Mouse (Mus musculus): ENCODE results near the gene Nkg7. TPM values are rescaled to one million over a fixed set of nuclear protein-coding genes. Genes with fewer than 3 reads are reported as not detected.

The Nkg7 gene
- polyA plus RNA-seq, 1 experiment from 2014 or later, result 0.23 TPM

- no peaks in the 10 kb centered on the region for H3K27me3 ChIP-seq
- ChIA-PET POLR2A (no interaction called here), CTCF (interaction anchor here (1.0 to 2.5 kb wide), 5 partner anchors 21 to 43 kb away, joined by 3 to 15 read pairs (median 4); partner anchors contain the start of genes Etfb and Gm45233)
- TF ChIP-seq CTCF (IDR thresholded peaks at IDR 0.05), result no peak
- in situ Hi-C loops (cut with MboI; ENCODE audit: low pct_unique_long_range_greater_than_20kb), result loop anchor here (5.0 kb wide), 1 partner anchor 183 kb away; no protein-coding TSS in a partner anchor
- ATAC-seq (peak; percentile 77), DNase-seq (ENCODE audit: low read depth, low spot score) (no peak)
Measured at GRCm38 (mm10) chr7:43465344-43466098, 28.6 kb downstream of the Nkg7 start.

- DNase-seq (ENCODE audit: low read depth, low spot score) (no peak), ATAC-seq (peak; percentile 60)
- H3K27me3 ChIP-seq, result no peaks in the 10 kb centered on the region
- TF ChIP-seq CTCF (IDR thresholded peaks at IDR 0.05), result no peak
- CTCF ChIA-PET, result interaction anchor here (1.0 to 2.5 kb wide), 6 partner anchors 22 to 44 kb away, joined by 3 to 15 read pairs (median 4); partner anchors contain the start of genes Etfb and Gm45233
- POLR2A ChIA-PET, result no interaction called here
- in situ Hi-C loops (cut with MboI; ENCODE audit: low pct_unique_long_range_greater_than_20kb), result loop anchor here (5.0 kb wide), 1 partner anchor 184 kb away; no protein-coding TSS in a partner anchor
Measured at GRCm38 (mm10) chr7:43466099-43466694, 29.3 kb downstream of the Nkg7 start.

DNA sequence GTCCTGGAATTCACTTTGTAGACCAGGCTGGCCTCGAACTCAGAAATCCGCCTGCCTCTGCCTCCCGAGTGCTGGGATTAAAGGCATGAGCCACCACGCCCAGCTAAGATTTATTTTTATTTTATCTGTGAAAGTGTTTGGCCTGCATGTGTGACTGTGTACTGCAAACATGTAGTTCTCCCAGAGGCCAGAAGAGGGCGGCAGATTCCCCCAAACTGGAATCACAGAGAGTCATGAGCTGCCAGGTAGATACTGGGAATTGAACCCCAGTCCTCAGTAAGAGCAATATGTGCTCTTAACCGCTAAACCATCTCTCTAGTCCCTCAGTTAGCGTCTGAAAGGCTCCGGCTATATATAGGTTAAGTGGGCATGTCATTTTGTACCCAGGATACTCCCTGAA, 33.5 kb downstream of the Nkg7 start:
- H3K27me3 ChIP-seq, result no peaks in the 10 kb centered on the region
- in situ Hi-C loops (cut with MboI; ENCODE audit: low pct_unique_long_range_greater_than_20kb), result no loop called here
- ATAC-seq (no peak), DNase-seq (ENCODE audit: low read depth, low spot score) (no peak)
- ChIA-PET POLR2A (no interaction called here), CTCF (interaction anchor here (0.7 to 1.9 kb wide), 9 partner anchors 9 to 165 kb away, joined by 3 to 12 read pairs (median 4); no protein-coding TSS in a partner anchor)
- TF ChIP-seq CTCF (IDR thresholded peaks at IDR 0.05), result no peak

- DNase-seq (ENCODE audit: low read depth, low spot score) (no peak), ATAC-seq (no peak)
- no peaks in the 10 kb centered on the region for H3K27me3 ChIP-seq
- POLR2A ChIA-PET, result no interaction called here
- CTCF ChIA-PET, result no interaction called here
- in situ Hi-C loops (cut with MboI; ENCODE audit: low pct_unique_long_range_greater_than_20kb), result no loop called here
- TF ChIP-seq CTCF (IDR thresholded peaks at IDR 0.05), result no peak
Measured at GRCm38 (mm10) chr7:43475706-43476105, 38.8 kb downstream of the Nkg7 start.

GRCm38 (mm10) chr7:43476376-43476775, 39.5 kb downstream of the Nkg7 start:
- TF ChIP-seq CTCF (IDR thresholded peaks at IDR 0.05), result no peak
- DNase-seq (ENCODE audit: low read depth, low spot score) (no peak), ATAC-seq (no peak)
- ChIA-PET POLR2A (no interaction called here), CTCF (no interaction called here)
- in situ Hi-C loops (cut with MboI; ENCODE audit: low pct_unique_long_range_greater_than_20kb), result no loop called here
- H3K27me3 ChIP-seq, result no peaks in the 10 kb centered on the region

DNA sequence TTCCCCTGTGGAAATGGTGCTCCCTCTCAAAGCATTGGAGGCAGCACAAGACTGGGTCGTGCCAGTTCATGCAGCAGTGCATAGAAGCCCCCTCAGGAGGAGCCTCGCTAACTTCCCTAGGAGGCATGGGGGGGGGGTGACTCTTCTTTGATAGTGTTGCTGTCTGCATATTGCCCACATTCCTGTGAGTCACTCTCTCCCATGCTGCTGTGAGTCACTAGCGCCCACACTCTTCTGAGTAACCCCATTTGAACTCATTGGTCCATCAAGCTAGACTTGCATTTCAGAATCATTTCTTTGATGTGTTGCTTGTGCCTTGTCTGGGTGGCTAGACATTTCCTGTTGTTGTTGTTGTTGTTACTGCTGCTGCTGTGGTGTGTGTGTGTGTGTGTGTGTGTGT, 44.3 kb downstream of the Nkg7 start:
- no peaks in the 10 kb centered on the region for H3K27me3 ChIP-seq
- ChIA-PET POLR2A (interaction anchor here (0.9 kb wide), 1 partner anchor 62 kb away, joined by 3 read pairs; no protein-coding TSS in a partner anchor), CTCF (interaction anchor here (0.8 kb wide), 1 partner anchor 21 kb away, joined by 3 read pairs; no protein-coding TSS in a partner anchor)
- ATAC-seq, result peak; percentile 67
- in situ Hi-C loops (cut with MboI; ENCODE audit: low pct_unique_long_range_greater_than_20kb), result no loop called here
- DNase-seq (ENCODE audit: low read depth, low spot score), result peak; percentile 49
- no peak for TF ChIP-seq CTCF (IDR thresholded peaks at IDR 0.05)

DNA sequence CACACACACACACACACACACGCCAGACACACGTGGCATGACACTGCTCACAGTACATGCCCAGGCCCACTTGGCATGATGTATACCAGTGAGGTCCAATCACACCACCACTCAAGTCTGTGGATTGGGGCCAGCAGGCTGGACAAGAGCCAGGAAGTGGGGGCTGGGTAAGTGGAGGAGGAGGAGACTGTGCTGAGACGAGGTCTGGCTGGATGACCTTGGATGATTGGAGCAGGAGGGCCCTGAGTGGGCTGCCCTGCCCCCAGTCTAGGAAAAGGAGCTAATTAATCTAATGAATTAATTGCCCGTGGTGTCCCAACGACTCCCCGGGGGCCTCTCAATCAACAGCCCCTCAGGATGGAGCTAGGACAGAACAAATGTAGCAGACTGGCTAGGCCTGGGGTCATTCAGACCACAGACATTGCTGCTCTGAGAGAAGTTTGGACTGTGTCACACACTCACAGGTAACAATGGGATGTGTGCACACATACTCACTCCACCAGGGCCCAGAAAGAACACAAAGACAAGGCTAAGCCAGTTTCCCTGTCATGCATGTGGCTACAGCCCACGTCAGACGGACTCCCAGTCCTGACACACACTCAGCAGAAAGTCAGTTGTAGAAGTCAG, 45.3 kb downstream of the Nkg7 start:
- in situ Hi-C loops (cut with MboI; ENCODE audit: low pct_unique_long_range_greater_than_20kb), result no loop called here
- DNase-seq (ENCODE audit: low read depth, low spot score) (no peak), ATAC-seq (no peak)
- POLR2A ChIA-PET, result no interaction called here
- CTCF ChIA-PET, result interaction anchor here (0.8 kb wide), 1 partner anchor 22 kb away, joined by 3 read pairs; no protein-coding TSS in a partner anchor
- H3K27me3 ChIP-seq, result no peaks in the 10 kb centered on the region
- no peak for TF ChIP-seq CTCF (IDR thresholded peaks at IDR 0.05)

DNA sequence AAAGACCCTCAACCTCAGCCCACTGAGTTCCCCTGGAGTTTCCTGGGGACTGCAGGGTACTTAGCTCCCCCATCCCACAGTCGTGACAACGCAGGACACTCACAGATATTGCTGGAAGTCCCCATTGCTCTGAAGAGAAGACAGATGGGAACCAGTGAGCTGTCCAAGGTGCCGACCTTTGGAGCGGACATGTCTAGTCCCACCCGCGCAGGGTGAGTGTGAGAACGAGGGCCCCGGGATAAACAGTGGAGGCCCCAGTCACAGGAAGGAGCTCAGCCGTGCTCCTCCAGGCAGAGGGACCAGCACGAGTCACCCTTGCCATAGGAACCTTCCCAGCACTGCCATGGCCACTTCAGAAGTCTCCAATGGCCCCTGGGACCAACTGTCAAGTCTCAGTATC, 46.4 kb downstream of the Nkg7 start:
- H3K27me3 ChIP-seq, result no peaks in the 10 kb centered on the region
- ChIA-PET POLR2A (no interaction called here), CTCF (no interaction called here)
- TF ChIP-seq CTCF (IDR thresholded peaks at IDR 0.05), result no peak
- in situ Hi-C loops (cut with MboI; ENCODE audit: low pct_unique_long_range_greater_than_20kb), result no loop called here
- DNase-seq (ENCODE audit: low read depth, low spot score) (no peak), ATAC-seq (peak; percentile 38)

Other genes with a start within 250 kb of the Nkg7 start
- 14.0 TPM for gene Zfp715, start 123.8 kb upstream of the Nkg7 start, polyA plus RNA-seq (2021)
- gene Siglecf, start 85.7 kb upstream of the Nkg7 start, polyA plus RNA-seq (2021), result not detected
- 0.56 TPM for gene Siglecg, start 28.9 kb upstream of the Nkg7 start, polyA plus RNA-seq (2021)
- gene Lim2, start 9.4 kb upstream of the Nkg7 start, polyA plus RNA-seq (2021), result not detected
- not detected for gene Cldnd2, start 3.7 kb downstream of the Nkg7 start, polyA plus RNA-seq (2021)
- 214 TPM for gene Etfb, start 7.0 kb downstream of the Nkg7 start, polyA plus RNA-seq (2021)
- 0.50 TPM for gene Gm45233, start 7.1 kb downstream of the Nkg7 start, polyA plus RNA-seq (2021)
- 4.0 TPM for gene Vsig10l, start 26.1 kb downstream of the Nkg7 start, polyA plus RNA-seq (2021)
- gene Iglon5, start 53.0 kb downstream of the Nkg7 start, polyA plus RNA-seq (2021), result 5.7 TPM
- gene 4931406B18Rik, start 68.9 kb downstream of the Nkg7 start, polyA plus RNA-seq (2021), result not detected
- gene Cd33, start 107.4 kb downstream of the Nkg7 start, polyA plus RNA-seq (2021), result 0.06 TPM
- 3.2 TPM for gene Zfp658, start 125.2 kb downstream of the Nkg7 start, polyA plus RNA-seq (2021)
- 8.7 TPM for gene Zfp719, start 142.5 kb downstream of the Nkg7 start, polyA plus RNA-seq (2021)
- 1.1 TPM for gene Zfp819, start 170.1 kb downstream of the Nkg7 start, polyA plus RNA-seq (2021)
- 0.06 TPM for gene Ceacam18, start 197.6 kb downstream of the Nkg7 start, polyA plus RNA-seq (2021)
- gene Siglece, start 223.1 kb downstream of the Nkg7 start, polyA plus RNA-seq (2021), result 0.17 TPM
- gene Ctu1, start 234.9 kb downstream of the Nkg7 start, polyA plus RNA-seq (2021), result 10.0 TPM

Measured in Patski (cell line).